In the genomic region with DNA sequence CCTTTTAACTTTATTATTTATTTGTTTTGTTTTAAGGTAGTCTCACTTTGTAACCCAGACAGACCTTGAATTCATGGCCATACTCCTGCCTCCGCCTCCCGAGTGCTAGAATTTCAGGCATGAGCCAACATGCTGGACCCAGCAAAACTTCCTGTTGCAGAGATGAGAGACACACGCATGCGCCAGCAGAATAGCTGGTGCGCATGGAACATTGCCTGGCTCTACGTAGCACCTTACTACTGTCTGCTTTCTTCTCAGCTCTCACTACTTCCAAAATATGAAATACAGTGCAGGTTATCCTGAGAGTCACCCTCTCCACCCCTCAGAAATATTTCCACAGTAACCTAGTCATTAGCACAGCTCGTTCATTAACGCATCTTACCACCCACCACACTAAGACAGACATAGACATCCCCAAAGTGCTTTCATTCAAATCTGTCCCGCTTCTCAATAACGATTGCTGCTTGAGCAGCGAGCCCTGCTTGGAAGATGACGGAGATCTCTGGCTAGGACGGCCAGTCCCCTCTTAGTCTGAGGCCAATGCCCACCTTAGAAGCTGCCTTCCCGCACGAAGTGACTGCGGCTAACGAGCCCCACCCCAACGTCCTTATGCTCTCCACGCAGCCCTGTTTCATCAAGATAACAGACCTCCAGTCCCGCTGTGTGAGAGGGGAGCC, we compare ENCODE assay signal across 7 mouse cellular contexts.
DNase-seq lines count a peak whose midpoint lies in the region; ATAC-seq and TF ChIP-seq lines count a peak whose summit lies in the region.

No protein-coding gene starts in this region.

- H3K27me3 ChIP-seq in E14TG2a.4 (ENCODE audit: insufficient read depth, low read length), result peaks cover 8% of the 10 kb centered on the region
- H3K27me3 ChIP-seq in stomach, postnatal 0 days (ENCODE audit: control insufficient read depth, insufficient read depth, low read length), result no peaks in the 10 kb centered on the region

- H3K9me3 ChIP-seq in E14TG2a.4 (ENCODE audit: low read length), result peaks cover 6% of the 10 kb centered on the region
- no peaks in the 10 kb centered on the region for H3K9me3 ChIP-seq in stomach, postnatal 0 days (ENCODE audit: control insufficient read depth, low read length)

- TF ChIP-seq POLR2A in cortical plate, adult 2 months (IDR thresholded peaks at IDR 0.05; ENCODE audit: extremely low read depth, insufficient read depth, low read length), result peak; percentile 93

- H3K9ac ChIP-seq in stomach, postnatal 0 days (ENCODE audit: low read length), result peak overlapping the region; percentile 85

- WGBS in large intestine, adult 2 months, result 12% methylated on average over 20 of the region's 20 CpGs
- WGBS in stomach, postnatal 0 days, result 21% methylated on average over 20 of the region's 20 CpGs

- peak overlapping the region; percentile 70 for H3K4me2 ChIP-seq in stomach, postnatal 0 days (replicated peaks; ENCODE audit: low read depth)

- peak; percentile 59 for ATAC-seq in stomach, postnatal 0 days (ENCODE audit: low FRiP score, low TSS enrichment)

- peak overlapping the region; percentile 77 for H3K4me3 ChIP-seq in E14TG2a.4 (replicated peaks; ENCODE audit: low read length)
- H3K4me3 ChIP-seq in cortical plate, adult 2 months (ENCODE audit: insufficient read depth, low read length), result peak overlapping the region; percentile 55
- peak overlapping the region; percentile 46 for H3K4me3 ChIP-seq in stomach, postnatal 0 days (ENCODE audit: low read depth, low read length)

- H3K27ac ChIP-seq in cortical plate, adult 2 months (ENCODE audit: insufficient read depth, low read length), result peak overlapping the region; percentile 90
- H3K27ac ChIP-seq in stomach, postnatal 0 days (replicated peaks), result peak overlapping the region; percentile 84

- H3K4me1 ChIP-seq in E14TG2a.4 (replicated peaks; ENCODE audit: low read depth, low read length), result peaks cover 26% of the 10 kb centered on the region
- H3K4me1 ChIP-seq in cortical plate, adult 2 months (ENCODE audit: control insufficient read depth, insufficient read depth, low read length), result no peaks in the 10 kb centered on the region
- H3K4me1 ChIP-seq in stomach, postnatal 0 days (replicated peaks; ENCODE audit: control insufficient read depth, insufficient read depth), result no peaks in the 10 kb centered on the region

- no peak for TF ChIP-seq EP300 in stomach, postnatal 0 days (optimal IDR thresholded peaks at IDR 0.05)

- TF ChIP-seq CTCF in E14TG2a.4 (conservative IDR thresholded peaks at IDR 0.05; ENCODE audit: low read length), result no peak
- TF ChIP-seq CTCF in cortical plate, adult 2 months (IDR thresholded peaks at IDR 0.05; ENCODE audit: extremely low read depth, insufficient read depth, low read length), result no peak
- TF ChIP-seq CTCF in stomach, postnatal 0 days (IDR thresholded peaks at IDR 0.05; ENCODE audit: low read depth), result no peak

- peak; percentile 2 for DNase-seq in Muller cell, postnatal 12 days (ENCODE audit: inconsistent ontology term)
- peak; percentile 13 for DNase-seq in heart, postnatal 4 days
- peak; percentile 59 for DNase-seq in large intestine, adult 2 months (ENCODE audit: low read depth, low spot score)
- peak; percentile 46 for DNase-seq in lung, postnatal 14 days
- DNase-seq in stomach, postnatal 0 days (ENCODE audit: low spot score), result peak; percentile 60

- no peaks in the 10 kb centered on the region for H3K36me3 ChIP-seq in E14TG2a.4 (ENCODE audit: insufficient read depth, low read length)
- no peaks in the 10 kb centered on the region for H3K36me3 ChIP-seq in stomach, postnatal 0 days (ENCODE audit: control insufficient read depth, insufficient read depth, low read length)

Comparison
In these comparisons a context has a peak if more than half of its experiments do, and no peak if none do; other contexts are left out.
1. Peak in every context shown above with its lines: DNase-seq, ATAC-seq, H3K4me3 ChIP-seq and H3K27ac ChIP-seq.
2. DNase-seq: peak in every context shown above with its lines; median percentile 60 in stomach, postnatal 0 days; 59 in large intestine, adult 2 months; 46 in lung, postnatal 14 days; 13 in heart, postnatal 4 days; 2 in Muller cell, postnatal 12 days.